Mouse (Mus musculus): ENCODE data around the gene Rasa4. TPM values are rescaled to one million over a fixed set of nuclear protein-coding genes. Genes with fewer than 3 reads are reported as not detected.
"Not testable (repeated sequence)": the region's sequence is repeated elsewhere in the genome, so short reads cannot be mapped to it uniquely, and the experiment has no call there.

Rasa4 gene
- total RNA-seq, 2 experiments from 2014 or later = 11.9 to 14.7 TPM

- DNase-seq (ENCODE audit: low spot score in 2 of 2) = no peak
Measured at GRCm38 (mm10) chr5:136155399-136155798, 71.7 kb downstream of the Rasa4 start.

GRCm38 (mm10) chr5:136160084-136160483 lies 76.4 kb downstream of the Rasa4 start:
- not testable (repeated sequence) for DNase-seq (ENCODE audit: low spot score in 2 of 2)

Small RNA genes lying within 50 kb of the gene (microRNA-seq; reads per million reads assigned to microRNA genes)
- gene Mir7035 (ENCODE audit: borderline number of aligned reads in 2 of 2) = 4.3 reads per million in 2 experiments

Other genes with a start within 250 kb of the Rasa4 start
- gene Hspb1, start 196.0 kb upstream of the Rasa4 start, total RNA-seq (2021) = 1,000 to 10,000 TPM in 1 of 2 experiments, 100 to 1,000 TPM in 1; 220 to 1,206 TPM
- gene Ywhag, start 149.3 kb upstream of the Rasa4 start, total RNA-seq (2021) = 100 to 1,000 TPM; 665 to 853 TPM
- gene Ssc4d, start 109.4 kb upstream of the Rasa4 start, total RNA-seq (2021) = 1 to 10 TPM; 3.3 to 4.3 TPM
- gene Zp3, start 103.8 kb upstream of the Rasa4 start, total RNA-seq (2021) = not detected
- 10 to 100 TPM; 12.8 to 18.7 TPM for gene Dtx2, start 89.1 kb upstream of the Rasa4 start, total RNA-seq (2021)
- 10 to 100 TPM in 1 of 2 experiments, 1 to 10 TPM in 1; 7.4 to 14.0 TPM for gene Upk3b, start 45.4 kb upstream of the Rasa4 start, total RNA-seq (2021)
- gene Upk3bl, start 29.4 kb upstream of the Rasa4 start, total RNA-seq (2021) = not detected
- gene Polr2j, start 32.7 kb downstream of the Rasa4 start, total RNA-seq (2021) = 10 to 100 TPM; 70.3 to 78.0 TPM
- gene Lrwd1, start 52.2 kb downstream of the Rasa4 start, total RNA-seq (2021) = 10 to 100 TPM; 11.0 to 11.4 TPM
- gene Alkbh4, start 52.2 kb downstream of the Rasa4 start, total RNA-seq (2021) = 1 to 10 TPM; 8.3 to 8.5 TPM
- gene Orai2, start 86.8 kb downstream of the Rasa4 start, total RNA-seq (2021) = 1 to 10 TPM; 2.7 to 3.4 TPM
- gene Prkrip1, start 115.0 kb downstream of the Rasa4 start, total RNA-seq (2021) = 10 to 100 TPM; 38.7 to 48.9 TPM
- 10 to 100 TPM; 21.8 to 85.0 TPM for gene Sh2b2, start 162.6 kb downstream of the Rasa4 start, total RNA-seq (2021)

Data from adrenal gland, adult 18-20 months (tissue).